Mouse (Mus musculus) frontal cortex, adult 2 months (tissue): ENCODE data around the gene Srpk2. TPM values are rescaled to one million over a fixed set of nuclear protein-coding genes. Genes with fewer than 3 reads are reported as not detected.
"Not testable (repeated sequence)": the region's sequence is repeated elsewhere in the genome, so short reads cannot be mapped to it uniquely, and the experiment has no call there.

Experiments
- DNase-seq, 2 experiments: peaks; one replicate each; pipeline ENCODE4 v3.0.0; 2022; ENCODE audit warnings: low spot score in 1 of 2; ENCODE audit errors: extremely low spot score in 1 of 2
- polyA plus RNA-seq: library from polyadenylated mRNA; depleted of rRNA; stranded (reverse); fragments of >200 nt; gene quantifications from 2 replicates; pipeline ENCODE4 v1.2.3, GENCODE M21; 2012

Gene Srpk2
- polyA plus RNA-seq, 1 experiment, result 90.8 TPM

DNA sequence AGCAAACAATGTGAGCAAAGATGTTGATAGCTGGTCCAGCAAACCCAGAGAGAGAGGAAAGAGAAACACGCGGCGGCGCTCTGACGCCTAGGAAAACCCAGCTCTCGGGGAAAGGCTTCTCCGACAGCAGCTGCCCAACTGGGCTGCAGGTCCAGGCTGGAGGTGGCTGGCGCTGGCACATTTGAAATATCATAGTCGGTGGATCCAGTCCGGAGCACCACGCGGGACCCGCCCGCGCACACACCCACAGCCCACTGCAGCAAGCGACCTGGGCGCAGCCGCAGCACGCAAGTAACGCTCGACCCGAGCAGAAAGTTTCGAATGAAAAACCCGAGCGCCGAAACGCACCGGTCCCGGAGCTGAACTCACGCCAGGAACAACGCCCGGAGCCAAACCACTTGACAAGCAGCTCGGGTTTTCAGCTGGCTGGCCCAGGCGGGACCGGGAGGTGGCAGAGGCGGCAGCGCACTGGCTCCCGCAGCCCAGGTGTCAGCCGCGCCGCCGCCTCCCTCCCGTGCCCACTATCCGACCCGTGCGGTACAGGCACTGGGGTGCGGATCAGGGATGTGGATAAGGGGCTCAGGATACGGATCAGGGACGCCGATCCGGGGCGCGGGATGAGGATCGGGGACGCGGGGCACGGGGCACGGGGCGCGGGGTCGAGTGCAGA, 9.5 kb downstream of the Srpk2 start:
- DNase-seq, result peak; percentile 44 to 80

- no peak for DNase-seq
These were observed 12.3 kb downstream of the Srpk2 start for GRCm38 (mm10) chr5:23672136-23672535.

DNA sequence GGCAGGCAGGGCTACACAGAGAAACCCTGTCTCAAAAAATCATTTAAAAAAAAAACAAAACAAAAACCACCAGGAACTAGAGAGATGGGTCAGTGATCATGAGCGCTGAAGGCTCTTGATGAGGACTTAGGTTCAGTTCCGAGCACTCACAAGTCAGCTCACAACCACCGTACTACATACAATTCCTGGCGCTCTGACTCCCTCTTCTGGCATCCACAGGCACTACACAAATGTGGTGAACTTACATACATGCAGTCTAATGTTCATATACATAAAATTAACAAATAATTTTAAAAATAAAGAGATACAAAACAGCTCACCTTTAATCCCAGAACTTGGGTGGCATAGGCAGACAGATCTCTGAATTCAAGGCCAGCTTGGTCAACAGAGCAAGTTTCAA, 13.5 kb downstream of the Srpk2 start:
- no peak for DNase-seq

DNA sequence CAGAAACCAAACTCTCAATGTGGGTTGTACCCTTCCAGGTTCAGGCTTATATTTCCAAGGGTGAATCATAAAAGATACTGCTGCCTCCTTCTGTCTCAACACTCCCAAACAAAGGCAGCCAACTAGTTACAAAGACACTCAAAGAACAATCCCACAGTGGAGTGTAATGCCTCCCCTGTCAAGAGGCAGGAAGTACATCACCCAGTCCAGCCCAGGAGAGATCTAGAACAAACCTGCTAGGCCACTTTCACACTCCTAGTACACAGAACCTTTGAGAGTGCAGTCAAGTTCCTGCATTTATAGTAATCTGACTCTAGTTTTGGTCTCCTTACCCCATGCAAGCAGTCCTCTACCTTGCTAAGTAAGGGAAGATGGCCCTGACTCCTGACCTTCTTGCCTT, 18.5 kb downstream of the Srpk2 start:
- DNase-seq, result no peak

GRCm38 (mm10) chr5:23661191-23661590, 23.2 kb downstream of the Srpk2 start:
- DNase-seq, result no peak

DNA sequence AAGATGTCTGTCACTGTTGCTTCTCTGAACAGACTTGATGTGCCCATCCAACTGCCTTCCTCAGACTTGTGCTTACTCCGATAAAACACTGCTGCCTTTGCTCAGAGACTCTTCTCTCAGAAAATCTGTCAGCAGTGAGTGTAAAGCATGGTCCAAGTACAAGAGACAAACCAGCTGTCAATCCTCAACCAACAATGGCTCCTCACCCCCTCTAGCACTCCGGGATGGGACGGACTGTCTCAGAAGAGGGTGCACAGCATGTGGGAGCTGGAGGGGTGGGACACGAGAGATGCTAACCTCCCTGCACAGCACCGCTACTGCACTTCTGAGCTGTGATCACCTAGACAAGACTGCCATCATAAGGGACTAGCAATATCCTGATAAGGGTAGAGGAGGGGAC, 26.4 kb downstream of the Srpk2 start:
- DNase-seq, result no peak

GRCm38 (mm10) chr5:23656590-23656989, 27.8 kb downstream of the Srpk2 start:
- DNase-seq, result peak in 1 of 2 experiments; percentile 17

DNA sequence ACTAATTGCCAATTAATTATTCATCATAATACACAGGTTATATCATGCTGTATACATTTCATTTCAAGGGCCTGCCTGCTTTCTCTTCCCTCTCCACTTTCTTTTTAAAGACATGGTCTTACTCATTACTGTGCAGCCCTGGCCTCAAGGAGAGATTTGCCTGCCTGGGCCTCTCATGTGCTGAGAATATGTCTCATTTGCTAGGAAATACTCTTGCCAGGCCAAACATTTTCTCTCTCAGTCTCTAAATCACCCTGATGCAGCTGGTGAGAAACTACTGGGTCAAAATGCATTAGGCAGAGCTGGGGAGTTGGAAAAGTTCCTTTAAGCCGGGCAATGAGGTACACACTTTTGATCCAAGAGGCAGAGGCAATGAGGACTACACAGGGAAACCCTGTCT, 29.4 kb downstream of the Srpk2 start:
- DNase-seq, result no peak

GRCm38 (mm10) chr5:23652326-23652725, 32.1 kb downstream of the Srpk2 start:
- DNase-seq, result no peak

DNA sequence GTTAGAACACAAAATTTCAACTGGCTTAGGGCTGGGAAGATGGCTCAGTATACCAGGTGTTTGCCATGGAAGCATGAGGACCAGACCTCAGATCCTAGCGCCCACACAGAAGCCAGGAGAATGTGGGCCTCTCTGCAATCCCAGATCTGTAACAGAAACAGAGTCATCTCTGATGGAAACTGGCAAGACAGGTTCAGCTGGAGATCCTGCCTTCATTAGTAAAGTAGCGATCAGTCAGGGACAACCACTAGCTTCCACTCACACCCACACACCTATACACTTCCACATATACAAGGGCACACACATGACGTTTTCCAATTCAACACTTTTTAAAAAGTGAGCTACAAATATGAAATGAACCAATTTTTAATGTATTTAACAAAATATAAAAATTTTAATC, 32.6 kb downstream of the Srpk2 start:
- DNase-seq, result no peak

DNA sequence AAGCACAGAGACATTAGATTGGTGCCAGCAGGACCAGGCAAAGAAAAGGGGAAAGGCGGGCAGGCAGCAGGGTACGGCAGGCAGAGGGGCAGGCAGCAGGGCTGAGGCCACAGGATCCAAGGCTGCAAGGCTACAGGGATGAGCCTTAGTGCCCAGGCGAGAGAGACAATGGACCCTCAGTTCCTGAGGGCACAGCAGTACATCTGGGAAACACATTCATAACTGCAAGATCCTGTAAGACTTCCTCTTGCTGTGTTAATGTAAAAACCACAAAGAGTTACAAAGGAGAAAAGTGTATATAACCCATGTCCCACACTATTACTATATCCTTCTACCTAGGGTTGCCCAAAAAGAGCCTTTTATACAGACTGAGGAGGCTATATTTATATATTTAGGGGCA, 33.9 kb downstream of the Srpk2 start:
- DNase-seq, result no peak

DNA sequence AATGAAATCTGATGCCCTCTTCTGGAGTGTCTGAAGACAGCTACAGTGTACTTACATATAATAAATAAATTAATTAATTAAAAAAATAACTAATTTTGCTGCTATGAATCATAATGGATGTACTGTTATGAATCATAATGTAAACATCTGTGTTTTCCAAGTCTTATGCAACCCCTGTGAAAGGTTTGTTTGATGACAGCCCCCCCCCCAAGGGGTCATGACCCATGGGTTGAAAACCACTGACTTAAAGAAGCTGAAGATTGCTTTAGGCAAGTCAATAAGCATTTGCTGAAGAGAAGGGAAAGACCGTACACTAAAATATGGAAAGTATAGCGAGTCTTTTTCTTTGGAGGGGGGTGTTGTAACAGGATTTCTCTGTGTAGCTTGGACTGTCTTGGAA, 35.2 kb downstream of the Srpk2 start:
- no peak for DNase-seq

GRCm38 (mm10) chr5:23645671-23646070, 38.7 kb downstream of the Srpk2 start:
- DNase-seq, result no peak

GRCm38 (mm10) chr5:23639193-23639592, 45.2 kb downstream of the Srpk2 start:
- not testable (repeated sequence) for DNase-seq

DNA sequence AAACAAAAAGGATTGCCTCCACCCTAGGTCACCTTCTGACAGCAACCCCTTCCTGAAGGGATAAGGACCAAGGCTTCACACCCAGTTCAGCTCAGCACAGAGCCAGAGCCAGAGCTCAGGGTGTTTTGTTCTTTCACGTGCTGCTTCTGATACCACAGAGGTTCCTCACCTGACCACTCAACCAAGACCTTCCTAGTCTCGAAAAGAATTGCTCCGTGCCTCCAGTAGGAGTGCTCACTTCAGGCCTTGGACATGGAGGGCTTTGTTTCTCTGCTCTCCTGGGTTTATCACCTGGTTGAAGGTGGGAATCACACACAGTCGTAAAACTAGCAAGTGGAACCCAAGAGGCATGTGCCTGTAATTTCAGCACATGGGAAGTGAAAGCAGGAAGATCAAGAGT, 46.4 kb downstream of the Srpk2 start:
- no peak for DNase-seq

GRCm38 (mm10) chr5:23637337-23637736, 47.1 kb downstream of the Srpk2 start:
- no peak for DNase-seq

- no peak for DNase-seq
These were observed 52.9 kb downstream of the Srpk2 start for GRCm38 (mm10) chr5:23631490-23631889.

DNA sequence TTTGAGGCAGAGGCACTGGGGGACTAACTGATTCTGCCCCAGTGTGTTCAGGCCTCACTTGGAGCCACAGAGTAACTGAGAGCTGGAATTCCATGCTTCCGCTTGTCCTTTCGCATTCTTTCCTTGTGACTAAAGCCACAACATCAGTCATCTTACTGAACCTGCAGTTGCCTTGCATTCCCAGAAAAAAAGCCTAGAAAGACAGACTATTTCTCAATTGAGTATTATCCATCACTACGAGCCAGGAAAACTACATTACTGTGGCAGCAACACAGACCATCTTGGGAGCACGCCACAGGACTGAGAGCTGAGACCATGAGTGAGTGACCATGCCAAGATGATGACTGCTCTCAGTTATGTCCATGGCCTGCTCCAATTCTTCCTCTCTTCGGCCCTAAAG, 57.2 kb downstream of the Srpk2 start:
- DNase-seq, result no peak

- DNase-seq, result no peak
These were observed 58.2 kb downstream of the Srpk2 start for GRCm38 (mm10) chr5:23626173-23626572.

- DNase-seq, result no peak
These were observed 63.8 kb downstream of the Srpk2 start for GRCm38 (mm10) chr5:23620621-23621020.

DNA sequence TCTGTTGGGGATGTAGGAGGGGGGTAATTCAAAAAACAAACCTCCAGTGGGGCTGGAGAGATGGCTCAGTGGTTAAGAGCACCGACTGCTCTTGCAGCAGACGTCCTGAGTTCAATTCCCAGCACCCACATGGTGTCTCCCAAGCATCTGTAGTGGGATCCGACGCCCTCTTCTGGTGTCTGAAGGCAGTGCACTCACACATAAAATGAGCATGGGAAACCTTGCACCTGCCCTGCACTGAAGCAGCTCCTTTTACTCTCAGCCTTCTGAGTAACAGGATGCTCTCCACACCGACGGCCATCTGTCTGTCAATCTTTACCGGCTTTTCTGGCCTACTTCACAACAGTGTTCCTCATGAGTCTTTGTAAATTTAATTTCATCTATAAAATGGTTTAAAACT, 65.8 kb downstream of the Srpk2 start:
- no peak for DNase-seq

DNA sequence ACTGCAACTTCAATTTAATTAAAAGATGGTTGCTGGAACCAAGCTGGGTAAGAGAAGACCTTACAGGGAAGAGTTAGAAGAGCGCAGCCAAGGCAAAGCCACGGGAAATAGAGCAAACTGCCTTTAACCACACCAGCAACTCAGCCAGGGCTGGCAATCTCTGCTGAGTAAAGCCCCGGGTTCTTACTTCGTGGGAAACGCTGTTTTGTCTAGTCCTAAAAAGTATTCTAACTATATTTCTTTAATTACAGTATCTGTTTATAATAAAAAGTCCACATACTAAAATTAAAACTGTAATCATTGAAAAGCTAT, 67.4 kb downstream of the Srpk2 start:
- no peak for DNase-seq
